Mouse (Mus musculus) liver, embryonic 14.5 days (tissue): Measurements from ENCODE around the gene Frmd8. TPM values are rescaled to one million over a fixed set of nuclear protein-coding genes. Genes with fewer than 3 reads are reported as not detected.

Experiments used
- ATAC-seq: fragments of 200-750 bp; cut with Nextera tagmentation; 2 replicates; pipeline ENCODE4 v1.8.0; 2017; ENCODE audit warnings: moderate number of reproducible peaks, mild to moderate bottlenecking, moderate library complexity; ENCODE audit not compliant: insufficient read depth
- DNase-seq, 3 experiments: peaks; one replicate each; pipeline ENCODE4 v3.0.0-alpha.2; 2012 to 2013; ENCODE audit warnings: low read depth in 3 of 3, low spot score in 3 of 3
- H3K27ac ChIP-seq: fragments of 300-500 bp; sonication (generic); 2 replicates; pipeline ENCODE4 v1.5.1; 2014; ENCODE audit warnings: moderate library complexity, mild to moderate bottlenecking, control low read depth, inconsistent platforms
- H3K27me3 ChIP-seq: fragments of 300-500 bp; sonication (generic); 2 replicates; pipeline ENCODE4 v1.6.1; 2014; ENCODE audit warnings: mild to moderate bottlenecking, low read length, moderate library complexity; ENCODE audit not compliant: control insufficient read depth, insufficient read depth
- H3K36me3 ChIP-seq: fragments of 300-500 bp; sonication (generic); replicated peaks from 2 replicates; pipeline ENCODE4 v1.6.1; 2014; ENCODE audit warnings: low read depth; ENCODE audit not compliant: control insufficient read depth, insufficient read depth
- H3K4me1 ChIP-seq, 2 experiments: fragments of 200-500 bp in 1 of 2; fragments of 300-500 bp in 1 of 2; sonication (generic) in 1 of 2; replicated peaks; 2 replicates each; pipeline ENCODE4 v1.6.1; 2012 to 2014; ENCODE audit warnings: antibody characterized with exemption in 1 of 2, inconsistent platforms in 1 of 2, low read length in 1 of 2; ENCODE audit not compliant: control insufficient read depth in 2 of 2, insufficient read depth in 2 of 2
- H3K4me2 ChIP-seq: fragments of 300-500 bp; sonication (generic); 2 replicates; pipeline ENCODE4 v1.6.1; 2014; ENCODE audit warnings: low read depth, mild to moderate bottlenecking, control low read depth, moderate library complexity
- H3K4me3 ChIP-seq, 2 experiments: fragments of 200-500 bp in 1 of 2; fragments of 300-500 bp in 1 of 2; sonication (generic) in 1 of 2; 2 replicates each; pipeline ENCODE4 v1.5.1; 2012 to 2014; ENCODE audit warnings: low read depth in 2 of 2, low read length in 2 of 2, mild to moderate bottlenecking in 2 of 2, control low read depth in 1 of 2, inconsistent platforms in 1 of 2, moderate library complexity in 1 of 2; ENCODE audit not compliant: insufficient read depth in 1 of 2
- H3K9ac ChIP-seq: fragments of 300-500 bp; sonication (generic); replicated peaks from 2 replicates; pipeline ENCODE4 v1.6.1; 2014; ENCODE audit warnings: mild to moderate bottlenecking, control low read depth, moderate library complexity
- H3K9me3 ChIP-seq: fragments of 300-500 bp; sonication (generic); 2 replicates; pipeline ENCODE4 v1.6.1; 2016; ENCODE audit warnings: low read length, mixed read lengths; ENCODE audit not compliant: control insufficient read depth
- CTCF ChIP-seq: IDR thresholded peaks from 2 replicates; pipeline ENCODE4 v1.5.1; 2016; ENCODE audit warnings: antibody characterized with exemption, low read depth, control low read depth
- EP300 ChIP-seq: IDR thresholded peaks from 2 replicates; pipeline ENCODE4 v1.6.1; 2016; ENCODE audit warnings: antibody characterized with exemption, low read depth
- WGBS: fragments of 180-500 bp; shearing (Covaris S2); extraction: QIAGEN DNeasy Blood & Tissue Kit; methylation state at CpG from one replicate; pipeline ENCODE4 v1.1.7; 2014; ENCODE audit not compliant: insufficient replicate concordance; 5-methylcytosine and 5-hydroxymethylcytosine counted together
- polyA plus RNA-seq, 2 experiments: library from polyadenylated mRNA; depleted of rRNA in 1 of 2; stranded (reverse) in 1 of 2; unstranded in 1 of 2; fragments of >200 nt; fragmentation: Nextera tagmentation in 1 of 2; extraction: Ambion mirVana in 1 of 2; gene quantifications; 2 replicates each; pipeline versions ENCODE4 v1.2.1 to v1.2.3; 2012 to 2014

Gene Frmd8
- polyA plus RNA-seq, 2 experiments: 6.6 to 6.7 TPM

GRCm38 (mm10) chr19:5808955-5809711 is 65.9 kb downstream of the Frmd8 start:
- no peak overlapping the region for H3K4me3 ChIP-seq
- WGBS: 78% methylated on average over 14 of the region's 14 CpGs
- ATAC-seq: no peak
- H3K9ac ChIP-seq: no peak overlapping the region
- no peak overlapping the region for H3K27ac ChIP-seq
- no peak for TF ChIP-seq CTCF
- H3K4me2 ChIP-seq: no peak overlapping the region
- H3K4me1 ChIP-seq: peaks cover 30 to 48% of the 10 kb centered on the region in 2 experiments
- no peaks in the 10 kb centered on the region for H3K27me3 ChIP-seq
- H3K9me3 ChIP-seq: no peaks in the 10 kb centered on the region
- DNase-seq: no peak
- no peaks in the 10 kb centered on the region for H3K36me3 ChIP-seq

- no peak overlapping the region for H3K4me2 ChIP-seq
Observed at GRCm38 (mm10) chr19:5807740-5808139, 67.3 kb downstream of the Frmd8 start.

GRCm38 (mm10) chr19:5806809-5807205 is 68.3 kb downstream of the Frmd8 start:
- no peaks in the 10 kb centered on the region for H3K27me3 ChIP-seq
- H3K27ac ChIP-seq: peak overlapping the region; percentile 87
- peaks cover 39 to 50% of the 10 kb centered on the region in 2 experiments for H3K4me1 ChIP-seq
- WGBS: 19% methylated on average over 6 of the region's 6 CpGs
- no peak for TF ChIP-seq EP300
- no peak for TF ChIP-seq CTCF
- no peak for ATAC-seq
- H3K4me2 ChIP-seq: peak overlapping the region; percentile 61
- no peaks in the 10 kb centered on the region for H3K9me3 ChIP-seq
- H3K4me3 ChIP-seq: peak overlapping the region in 1 of 2 experiments; percentile 8; a peak in 1 of 4 replicates
- H3K36me3 ChIP-seq: no peaks in the 10 kb centered on the region
- H3K9ac ChIP-seq: peak overlapping the region; percentile 68
- no peak for DNase-seq

More at GRCm38 (mm10) chr19:5807740-5808139, 67.3 kb downstream of the Frmd8 start:
- Histone ChIP-seq H3K9me3 (no peaks in the 10 kb centered on the region), H3K27me3 (no peaks in the 10 kb centered on the region), H3K4me3 (no peak overlapping the region), H3K27ac (no peak overlapping the region; the same call in 1 of the 2 replicates), H3K9ac (no peak overlapping the region), H3K4me1 (peaks cover 38 to 54% of the 10 kb centered on the region in 2 experiments), H3K36me3 (no peaks in the 10 kb centered on the region)
- DNase-seq: no peak
- no peak for ATAC-seq
- WGBS: 40% methylated on average over 3 of the region's 3 CpGs
- TF ChIP-seq CTCF: no peak
- TF ChIP-seq EP300: no peak

GRCm38 (mm10) chr19:5806051-5806808 is 68.8 kb downstream of the Frmd8 start:
- peak overlapping the region in 1 of 2 experiments; percentile 8; a peak in 1 of 4 replicates for H3K4me3 ChIP-seq
- no peak for DNase-seq

GRCm38 (mm10) chr19:5804371-5804899 is 70.6 kb downstream of the Frmd8 start:
- peak overlapping the region in 1 of 2 experiments; percentile 73; a peak in 2 of 4 replicates for H3K4me3 ChIP-seq
- H3K36me3 ChIP-seq: peaks cover 8% of the 10 kb centered on the region
- peak overlapping the region; percentile 95 for H3K9ac ChIP-seq
- peak overlapping the region; percentile 98 for H3K27ac ChIP-seq
- TF ChIP-seq CTCF (no peak), EP300 (no peak)
- no peak for DNase-seq
- H3K9me3 ChIP-seq: no peaks in the 10 kb centered on the region
- no peak for ATAC-seq
- H3K27me3 ChIP-seq: no peaks in the 10 kb centered on the region
- H3K4me2 ChIP-seq: peak overlapping the region; percentile 95
- 33% methylated on average over 8 of the region's 8 CpGs for WGBS
- peaks cover 39% of the 10 kb centered on the region in 2 experiments for H3K4me1 ChIP-seq

More at GRCm38 (mm10) chr19:5806051-5806808, 68.8 kb downstream of the Frmd8 start:
- WGBS: 13% methylated on average over 8 of the region's 8 CpGs
- Histone ChIP-seq H3K4me2 (peak overlapping the region; percentile 61), H3K27me3 (no peaks in the 10 kb centered on the region), H3K27ac (peak overlapping the region; percentile 87), H3K9me3 (no peaks in the 10 kb centered on the region), H3K4me1 (peaks cover 39 to 47% of the 10 kb centered on the region in 2 experiments), H3K36me3 (no peaks in the 10 kb centered on the region), H3K9ac (peak overlapping the region; percentile 68)
- no peak for ATAC-seq
- TF ChIP-seq CTCF (no peak), EP300 (no peak)
